14 mouse cellular contexts compared by ENCODE assay signal in genomic region chr6:48664750-48665149, GRCm38 (mm10). TPM values are rescaled to one million over a fixed set of nuclear protein-coding genes. Genes with fewer than 3 reads are reported as not detected.
"Had no signal": no experiment of that assay in that cellular context is flagged by ENCODE, and none has a peak within 500 bp of the region (broad histone marks: within the 10 kb centered on the region; RNA-seq: fewer than 3 reads in every experiment).

No protein-coding gene starts in this region.

- H3K4me3 ChIP-seq: layer of hippocampus, adult 2 months; limb, embryonic 13.5 days; liver, embryonic 13.5 days; midbrain, embryonic 13.5 days; neural tube, embryonic 15.5 days; stomach, embryonic 15.5 days had no signal

- H3K9ac ChIP-seq: limb, embryonic 13.5 days; liver, embryonic 13.5 days; midbrain, embryonic 13.5 days; neural tube, embryonic 15.5 days; stomach, embryonic 15.5 days had no signal

- ATAC-seq: intestine, postnatal 0 days; midbrain, embryonic 13.5 days had no signal

- H3K9me3 ChIP-seq: limb, embryonic 13.5 days; liver, embryonic 13.5 days; midbrain, embryonic 13.5 days; neural tube, embryonic 15.5 days; stomach, embryonic 15.5 days had no signal

- H3K36me3 ChIP-seq: limb, embryonic 13.5 days; liver, embryonic 13.5 days; midbrain, embryonic 13.5 days; neural tube, embryonic 15.5 days; stomach, embryonic 15.5 days had no signal

- H3K27ac ChIP-seq: layer of hippocampus, adult 2 months; limb, embryonic 13.5 days; liver, embryonic 13.5 days; midbrain, embryonic 13.5 days; neural tube, embryonic 15.5 days; stomach, embryonic 15.5 days had no signal

- H3K4me1 ChIP-seq: limb, embryonic 13.5 days; midbrain, embryonic 13.5 days; neural tube, embryonic 15.5 days; stomach, embryonic 15.5 days had no signal

- DNase-seq: kidney, postnatal 10 days; kidney, postnatal 4 days; left cerebral cortex, postnatal 4 days; liver, embryonic 13.5 days; lung, adult 18-20 months; right cerebral cortex, postnatal 4 days; spleen, adult 18-20 months; thymus, postnatal 36 days had no signal

- H3K27me3 ChIP-seq: limb, embryonic 13.5 days; liver, embryonic 13.5 days; midbrain, embryonic 13.5 days; neural tube, embryonic 15.5 days; stomach, embryonic 15.5 days had no signal

- H3K4me2 ChIP-seq: limb, embryonic 13.5 days; liver, embryonic 13.5 days; midbrain, embryonic 13.5 days; neural tube, embryonic 15.5 days; stomach, embryonic 15.5 days had no signal

RNA-seq across cellular contexts. Expression of gene Gimap4, which starts 19.6 kb away (rescaled TPM):
- total RNA-seq: layer of hippocampus, adult 2 months had no signal
